Mouse (Mus musculus) heart, postnatal 36 days (tissue): ENCODE results near the gene Fastkd3. TPM values are rescaled to one million over a fixed set of nuclear protein-coding genes. Genes with fewer than 3 reads are reported as not detected.
"Not testable (repeated sequence)": the region's sequence is repeated elsewhere in the genome, so short reads cannot be mapped to it uniquely, and the experiment has no call there.

Source experiments
- DNase-seq, 2 experiments: peaks; one replicate each; pipeline ENCODE4 v3.0.0; 2021 to 2022
- intact Hi-C: fragments of 180-260 bp; cut with DNase I; formaldehyde crosslinking; loops from one replicate; pipeline ENCODE4 v1.15.1; 2025
- total RNA-seq, 2 experiments: library from RNA; stranded (reverse); gene quantifications; 2 replicates each; pipeline ENCODE4 v1.2.3; 2021

Gene Fastkd3
- total RNA-seq = 10 to 100 TPM; 12.8 to 13.9 TPM

DNA sequence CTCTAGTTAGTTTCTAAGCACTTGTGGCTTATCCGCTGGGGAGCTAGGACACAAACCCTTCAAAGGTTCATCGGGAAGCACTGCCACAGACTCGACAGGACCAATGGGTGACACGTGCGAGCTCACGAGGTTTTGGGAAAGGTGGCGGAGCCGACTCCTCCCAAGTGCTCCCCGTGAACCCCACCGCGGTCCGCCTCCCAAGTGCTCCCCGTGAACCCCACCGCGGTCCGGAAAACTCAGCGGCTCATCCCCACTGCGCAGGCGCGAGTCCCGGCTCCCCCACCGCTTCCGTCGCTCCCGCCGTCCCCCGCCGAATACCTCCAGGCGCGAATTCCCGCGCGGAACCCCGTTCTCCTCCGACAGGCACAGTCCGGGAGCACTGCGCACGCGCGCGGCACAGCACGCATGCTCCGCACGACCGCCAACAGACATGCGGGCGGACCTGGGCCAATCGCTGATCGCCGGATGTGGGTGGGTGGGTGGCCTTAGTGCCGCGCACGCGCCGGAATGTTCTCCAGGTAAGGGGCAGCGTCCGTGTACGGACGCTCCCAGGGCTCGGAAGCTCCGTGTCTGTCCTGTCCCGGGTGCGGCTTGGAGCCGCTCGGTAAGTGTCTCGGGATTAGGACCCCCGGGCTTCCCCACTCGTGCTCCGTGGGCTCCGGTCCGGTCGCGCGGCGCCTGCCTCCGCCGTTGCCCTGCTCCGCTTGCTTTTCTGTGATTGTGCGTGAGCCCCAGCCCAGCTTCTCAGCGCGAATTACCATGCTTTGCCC lies at the start of gene Fastkd3, which contains the start of gene Mtrr:
TSS of gene Fastkd3 (plus strand) at position 488 of the 770 bp plus-strand sequence.
TSS of gene Mtrr (minus strand) at position 403 of the 770 bp plus-strand sequence.
- intact Hi-C loops = loop anchor here (5.0 kb wide), 2 partner anchors 1030 to 1230 kb away; partner anchors contain the start of gene Srd5a1
- DNase-seq = peak; percentile 98

DNA sequence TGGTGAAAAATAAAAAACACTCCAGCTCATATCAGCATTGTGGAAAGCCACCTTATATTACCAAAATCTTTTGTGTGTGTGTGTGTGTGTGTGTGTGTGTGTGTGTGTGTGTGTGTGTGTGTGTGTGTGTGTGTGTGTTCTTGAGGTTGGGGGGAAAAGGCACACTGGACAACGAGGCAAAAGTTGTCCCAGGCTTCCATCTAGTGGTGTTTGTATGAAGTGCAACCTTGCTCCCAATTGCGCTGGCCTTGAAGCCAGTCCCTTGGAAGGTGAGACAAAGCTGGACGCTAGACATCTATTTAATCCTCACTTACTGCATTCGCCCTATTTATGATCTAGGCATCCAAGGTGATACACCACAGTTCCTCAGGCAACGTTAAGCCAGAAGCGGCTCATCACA lies 28.6 kb upstream of the Fastkd3 start:
- intact Hi-C loops, DNase-seq: not testable (repeated sequence)

DNA sequence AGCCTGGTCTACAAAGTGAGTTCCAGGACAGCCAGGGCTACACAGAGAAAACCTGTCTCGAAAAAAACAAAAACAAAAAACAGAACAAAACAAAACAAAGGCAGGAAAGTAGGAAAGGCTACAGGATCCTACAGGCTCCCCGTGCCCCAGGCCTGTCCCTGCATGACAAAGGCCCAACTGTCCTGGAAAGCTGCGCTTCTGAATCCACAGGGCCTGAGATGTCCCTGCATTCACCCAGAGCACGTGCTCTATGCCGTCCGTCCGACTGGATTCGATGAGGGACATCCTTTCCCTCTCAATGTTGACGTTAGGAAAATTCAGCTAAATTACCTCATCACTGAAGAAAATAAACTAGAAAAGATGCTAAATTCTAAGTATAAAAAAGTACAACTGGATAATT lies 13.9 kb upstream of the Fastkd3 start:
- DNase-seq = no peak
- intact Hi-C loops = no loop called here

DNA sequence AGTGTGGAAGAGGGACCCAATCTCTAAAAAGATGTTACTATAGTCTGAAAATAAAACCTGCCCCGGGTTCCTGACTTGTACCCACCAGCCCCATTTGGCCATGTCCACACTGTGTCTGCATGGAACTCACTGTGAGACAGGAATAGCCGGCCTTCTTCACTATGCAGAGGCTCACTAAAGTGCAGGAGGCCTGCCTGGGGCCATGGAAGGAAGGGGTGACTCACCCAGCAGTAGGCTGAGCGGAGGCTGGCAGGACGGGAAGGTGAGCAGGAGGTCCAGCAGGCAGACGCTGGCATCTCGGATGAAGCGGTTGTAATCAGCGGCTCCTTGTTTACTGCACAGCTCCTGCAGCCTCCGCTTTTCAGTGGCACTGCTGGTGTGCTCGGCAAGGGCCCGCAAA lies 13.5 kb upstream of the Fastkd3 start:
- intact Hi-C loops = no loop called here
- no peak for DNase-seq

DNA sequence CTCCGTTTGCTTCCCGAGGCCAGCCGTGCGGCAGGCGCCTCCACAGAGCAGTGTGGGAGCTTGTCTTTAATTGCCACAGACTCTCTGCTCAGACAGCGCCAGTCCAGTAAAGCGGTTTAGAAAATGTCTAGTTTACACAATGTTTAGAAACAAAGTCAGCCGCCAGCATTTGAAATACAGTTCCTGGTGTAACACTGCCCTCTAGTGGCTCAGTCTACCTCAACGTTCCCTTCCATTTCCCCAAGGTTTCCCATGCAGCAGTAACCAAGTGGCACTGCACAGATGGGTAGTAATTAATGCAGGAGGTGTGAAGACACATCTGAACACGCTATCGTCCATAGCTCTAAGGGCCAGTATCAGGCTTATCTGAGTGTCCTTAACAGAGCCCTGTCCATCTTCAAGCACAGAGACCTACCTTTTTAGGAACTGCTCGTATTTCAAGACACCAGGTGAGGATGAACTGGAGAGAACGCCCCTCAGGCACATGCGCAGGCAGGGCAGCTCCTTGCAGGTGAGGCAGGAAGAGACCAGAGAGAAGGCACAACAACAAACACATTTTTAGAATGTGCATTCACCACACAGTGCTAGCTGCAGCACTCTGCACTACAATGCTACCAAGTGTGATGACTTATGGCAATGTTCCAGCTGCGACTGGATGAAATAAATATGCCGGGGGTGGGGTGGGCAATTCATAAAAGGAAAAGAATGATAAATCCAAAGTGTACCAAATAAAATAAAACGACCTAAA lies 12.3 kb upstream of the Fastkd3 start:
- intact Hi-C loops = no loop called here
- DNase-seq = peak; percentile 38 to 52

DNA sequence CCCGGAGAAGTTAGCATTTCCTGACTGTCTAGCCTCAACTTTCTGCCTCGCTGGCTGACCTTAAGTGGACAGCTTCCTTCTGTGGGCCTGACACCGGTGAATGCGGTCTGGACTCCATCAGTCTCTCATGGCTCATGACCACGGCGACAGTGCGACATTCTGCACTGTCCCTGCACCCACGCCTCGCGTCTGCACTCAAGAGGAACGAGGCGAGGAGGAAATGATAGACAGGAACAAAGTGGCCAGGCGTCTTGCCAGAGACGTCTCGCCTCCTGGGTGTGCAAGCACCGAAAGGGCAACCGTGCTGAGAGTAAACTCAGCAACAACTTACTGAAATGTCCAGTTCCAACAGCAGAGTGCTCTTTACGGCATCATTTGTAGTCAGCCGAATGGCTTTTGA lies 9.8 kb upstream of the Fastkd3 start:
- intact Hi-C loops = no loop called here
- peak; percentile 25 to 27 for DNase-seq

DNA sequence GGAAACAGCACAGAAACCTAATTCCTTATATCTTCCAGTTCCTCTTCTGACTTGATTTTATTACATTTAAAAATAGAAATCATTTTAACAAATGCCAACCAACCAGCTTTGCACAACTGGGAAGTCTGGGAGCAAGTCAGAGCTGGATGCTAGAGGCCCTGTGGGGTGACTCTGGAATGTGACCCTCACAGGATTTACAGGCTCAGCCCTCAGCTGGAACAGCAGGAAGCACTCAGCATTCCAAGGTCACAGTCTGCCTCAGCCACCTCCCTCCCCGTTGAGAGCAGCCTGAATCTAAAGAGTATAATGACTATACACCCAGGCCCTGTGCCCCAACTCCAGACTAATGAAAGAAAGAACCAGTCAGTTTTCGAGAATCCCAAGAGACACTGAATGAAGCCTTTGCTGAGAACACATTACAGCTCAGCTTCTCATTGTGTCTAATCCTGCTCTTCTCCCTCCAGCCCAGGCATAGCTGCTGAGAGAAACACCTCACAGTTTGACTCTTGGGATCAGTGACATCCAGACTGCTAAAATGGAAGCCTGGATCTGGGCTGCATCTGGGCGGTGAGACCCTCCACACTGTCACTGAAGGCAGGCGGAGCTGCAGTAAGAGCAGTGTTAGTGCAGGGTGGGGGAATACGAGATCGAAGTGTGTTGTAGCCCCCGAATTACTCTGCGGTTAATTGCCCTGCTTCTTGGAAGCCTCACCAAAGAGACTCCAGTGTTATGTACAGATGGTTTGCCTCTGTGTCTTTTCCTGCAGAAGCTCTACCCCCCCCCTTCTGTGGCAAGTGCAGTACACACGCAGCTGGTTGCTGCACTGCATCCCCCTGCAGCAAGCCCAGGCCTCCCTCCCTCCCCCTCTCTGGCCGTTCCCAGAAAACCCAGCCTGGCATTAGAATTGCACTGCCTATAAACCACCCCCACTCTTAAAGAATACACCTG lies 8.8 kb upstream of the Fastkd3 start:
- intact Hi-C loops = no loop called here
- DNase-seq = no peak

DNA sequence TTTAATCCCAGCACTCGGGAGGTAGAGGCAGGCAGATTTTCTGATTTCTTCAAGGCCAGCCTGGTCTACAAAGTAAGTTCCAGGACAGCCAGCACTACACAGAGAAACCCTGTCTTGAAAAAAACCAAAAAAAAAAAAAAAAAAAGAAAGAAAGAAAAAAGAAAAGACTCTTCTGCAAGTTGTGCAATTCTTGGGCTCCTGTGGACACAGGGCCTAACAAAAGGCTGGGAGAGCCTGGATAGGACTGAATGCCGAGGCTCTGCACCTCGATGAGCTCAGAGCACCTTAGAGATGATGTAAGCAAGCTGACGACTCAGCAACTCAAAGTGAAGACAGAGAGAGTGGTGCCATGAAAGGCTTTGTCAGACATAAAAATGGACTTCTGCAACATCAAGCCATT lies 7.6 kb upstream of the Fastkd3 start:
- intact Hi-C loops = no loop called here
- DNase-seq = no peak

DNA sequence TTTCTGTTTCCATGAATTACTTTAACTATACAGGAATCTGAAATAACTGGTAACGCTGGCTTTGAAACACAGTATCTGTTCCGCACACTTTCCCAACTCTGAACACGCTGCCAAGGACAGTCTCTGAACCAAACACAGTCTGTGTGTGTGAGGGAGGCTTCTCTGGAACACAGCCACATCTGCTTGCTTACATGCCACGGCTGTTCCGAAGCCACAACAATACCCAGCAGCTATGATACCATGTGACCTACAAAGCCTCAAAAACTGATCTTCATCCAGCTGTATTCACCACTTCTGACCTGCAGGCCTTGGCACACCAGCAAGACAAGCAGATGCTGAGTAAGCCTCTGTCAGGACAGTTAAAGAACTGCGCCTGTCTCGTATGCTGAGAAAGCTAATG lies 4.1 kb upstream of the Fastkd3 start:
- DNase-seq = no peak
- intact Hi-C loops = no loop called here

DNA sequence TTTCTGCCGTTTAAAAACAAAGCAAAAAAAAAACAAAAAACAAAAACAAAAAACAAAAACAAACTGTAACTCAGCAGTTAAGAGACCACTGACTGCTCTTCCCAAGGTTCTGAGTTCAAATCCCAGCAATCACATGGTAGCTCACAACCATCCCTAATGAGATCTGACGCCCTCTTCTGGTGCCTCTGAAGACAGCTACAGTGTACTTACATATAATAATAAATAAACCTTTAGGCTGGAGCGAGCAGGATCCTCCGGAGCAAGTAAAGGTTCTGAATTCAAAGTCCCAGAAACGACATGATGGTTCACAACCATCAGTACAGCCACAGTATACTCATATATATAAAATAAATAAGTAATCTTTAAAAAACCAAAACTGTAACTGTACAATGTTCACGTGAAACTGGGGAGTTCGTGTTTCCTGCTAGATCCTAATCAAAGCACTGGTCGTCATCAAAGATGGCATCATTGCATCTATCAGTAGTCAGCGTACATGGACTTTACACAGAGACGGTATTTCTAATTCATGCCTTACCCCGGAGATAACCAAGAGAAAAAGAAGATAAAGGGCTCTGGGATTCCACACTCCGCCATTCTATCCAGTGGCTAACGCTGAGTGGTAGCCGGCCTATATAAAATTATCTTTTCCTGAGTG lies 821 bp upstream of the Fastkd3 start:
- intact Hi-C loops = loop anchor here (5.0 kb wide), 2 partner anchors 1031 to 1231 kb away; partner anchors contain the start of gene Srd5a1
- no peak for DNase-seq

DNA sequence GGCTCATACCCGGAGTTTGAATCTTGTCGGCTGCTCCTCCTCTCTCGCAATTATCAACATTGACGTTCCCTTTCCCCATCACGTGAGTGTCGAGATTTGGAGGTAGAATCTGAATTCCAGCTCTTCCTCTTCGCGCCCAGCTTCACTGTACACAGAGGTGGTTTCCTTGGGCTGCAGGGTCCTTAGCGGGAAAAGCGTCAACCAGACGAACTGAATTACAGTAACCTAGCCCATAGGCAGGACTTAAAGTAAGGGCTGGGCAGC lies 415 bp downstream of the Fastkd3 start:
- intact Hi-C loops = loop anchor here (5.0 kb wide), 2 partner anchors 1030 to 1230 kb away; partner anchors contain the start of gene Srd5a1
- DNase-seq = no peak

DNA sequence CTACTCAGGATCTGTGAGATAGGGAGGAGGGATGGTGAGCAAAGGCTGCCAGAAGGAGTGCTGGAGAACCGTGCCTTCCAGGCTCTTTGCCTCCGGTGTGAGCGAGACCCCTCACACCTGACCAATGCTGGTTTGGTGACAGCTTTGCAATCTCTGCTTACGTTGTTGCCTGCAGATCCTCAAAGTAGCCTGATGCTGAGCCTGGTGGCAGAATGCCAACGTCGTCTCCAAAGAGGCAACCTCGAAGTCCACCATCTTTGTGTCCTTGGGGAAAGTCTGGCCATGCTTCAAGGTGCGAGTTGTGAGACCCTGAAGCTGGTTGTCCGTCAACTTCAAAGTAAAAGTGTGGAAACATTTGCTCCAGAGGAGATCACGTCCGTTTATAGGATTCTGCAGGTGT lies 1.9 kb downstream of the Fastkd3 start:
- intact Hi-C loops = loop anchor here (5.0 kb wide), 2 partner anchors 1028 to 1228 kb away; partner anchors contain the start of gene Srd5a1
- no peak for DNase-seq

DNA sequence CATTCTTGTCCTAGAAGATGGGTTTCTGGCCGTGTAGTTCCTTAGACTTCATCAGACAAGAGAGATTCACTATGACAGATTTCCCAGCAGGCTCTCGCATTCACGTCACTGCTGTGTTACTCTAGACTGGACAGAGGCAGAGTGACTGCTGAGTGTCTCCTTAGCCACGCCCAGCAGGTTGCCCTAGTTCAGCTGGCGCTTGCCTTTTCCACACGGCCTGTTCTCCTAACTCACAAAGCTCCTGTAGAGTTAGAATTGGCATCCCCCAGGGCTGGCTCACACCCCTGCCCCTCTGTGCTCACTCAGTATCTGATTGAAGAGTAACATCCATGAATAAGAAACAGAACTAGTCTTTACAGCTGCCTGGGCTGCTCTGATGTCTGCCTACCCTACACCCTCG lies 3.4 kb downstream of the Fastkd3 start:
- intact Hi-C loops = no loop called here
- no peak for DNase-seq

DNA sequence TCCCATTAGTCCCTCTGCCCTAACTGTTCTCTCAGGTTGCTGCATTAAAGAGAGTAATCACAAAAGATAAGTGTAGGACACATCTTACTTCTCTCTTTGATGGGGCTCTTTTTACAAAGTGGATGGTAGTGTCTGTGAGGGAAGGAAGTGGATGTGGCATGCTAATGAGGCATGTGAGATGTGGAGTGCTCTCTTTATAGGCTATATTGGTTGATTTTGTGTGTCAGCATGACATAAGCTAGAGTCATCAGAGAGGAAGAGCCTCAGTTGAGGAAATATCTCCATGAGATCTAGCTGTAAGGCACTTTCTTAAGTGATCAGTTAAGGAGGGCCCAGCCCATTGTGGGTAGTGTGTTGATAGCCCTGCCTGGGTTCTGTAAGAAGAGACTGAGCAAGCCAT lies 6.3 kb downstream of the Fastkd3 start:
- intact Hi-C loops = no loop called here
- DNase-seq = no peak

DNA sequence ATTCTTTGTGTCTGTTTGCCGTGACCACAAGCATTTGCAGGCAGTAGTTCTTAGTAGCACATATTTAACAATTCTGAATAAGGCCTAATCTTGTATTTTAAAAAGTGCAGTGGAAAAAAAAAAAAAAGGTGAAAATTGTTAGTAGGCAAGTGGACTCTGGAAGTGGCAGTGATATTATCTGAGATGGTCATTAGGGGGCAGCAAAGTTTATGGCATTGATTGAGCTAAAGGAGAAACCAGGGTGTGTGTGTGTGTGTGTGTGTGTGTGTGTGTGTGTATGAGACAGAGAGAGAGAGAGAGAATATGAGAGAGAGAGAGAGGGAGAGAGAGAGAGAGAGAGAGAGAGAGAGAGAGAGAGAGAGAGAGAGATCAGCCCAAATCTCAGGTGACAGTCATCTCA lies 11.8 kb downstream of the Fastkd3 start:
- intact Hi-C loops = loop anchor here (10.0 kb wide), 1 partner anchor 401 kb away; the partner anchor contains the start of gene Adcy2
- DNase-seq = no peak

DNA sequence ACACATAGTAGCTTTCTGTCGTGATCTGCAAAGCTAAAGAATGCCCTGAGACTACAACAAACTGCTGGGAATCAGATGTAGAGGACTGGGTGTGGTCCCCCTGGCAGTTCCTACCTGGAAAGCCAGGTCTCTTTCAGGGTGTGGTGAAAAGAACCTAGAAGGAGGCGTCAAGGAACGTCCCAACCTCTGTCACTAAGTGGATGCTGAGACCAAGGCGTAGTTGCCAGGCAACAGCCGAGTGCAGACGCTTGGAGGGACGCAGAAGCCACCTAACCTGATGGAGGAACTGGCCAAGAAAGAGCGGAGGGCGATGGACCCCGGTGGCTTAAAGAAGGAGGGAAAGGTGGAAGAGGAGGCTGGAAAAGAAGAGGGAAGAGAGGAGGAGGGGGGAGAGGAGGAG lies 15.2 kb downstream of the Fastkd3 start, which contains the start of gene 1700001L19Rik:
TSS of gene 1700001L19Rik (plus strand) at position 223 of the 400 bp plus-strand sequence.
- no peak for DNase-seq
- intact Hi-C loops = loop anchor here (10.0 kb wide), 1 partner anchor 398 kb away; the partner anchor contains the start of gene Adcy2

DNA sequence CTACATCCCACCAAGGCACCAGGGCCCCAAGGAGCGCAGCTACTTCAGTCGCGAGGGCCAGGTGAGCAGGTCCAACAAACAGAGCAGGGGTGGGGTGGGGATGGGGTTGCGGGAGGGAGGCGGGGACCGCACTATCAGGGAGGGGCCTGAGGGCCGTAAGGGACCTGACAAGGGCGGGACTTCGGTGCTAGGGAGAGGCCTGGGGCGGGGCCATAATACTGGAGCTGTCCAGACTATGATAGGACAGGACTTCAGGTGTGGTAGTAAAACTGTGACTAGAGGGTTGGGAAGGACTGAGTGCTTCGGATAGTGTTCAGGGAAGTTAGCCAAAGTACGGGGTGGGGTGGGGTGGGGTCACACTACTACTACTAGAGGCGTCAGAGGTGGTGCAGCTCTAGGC lies 15.6 kb downstream of the Fastkd3 start:
- intact Hi-C loops = loop anchor here (10.0 kb wide), 1 partner anchor 397 kb away; the partner anchor contains the start of gene Adcy2
- no peak for DNase-seq

DNA sequence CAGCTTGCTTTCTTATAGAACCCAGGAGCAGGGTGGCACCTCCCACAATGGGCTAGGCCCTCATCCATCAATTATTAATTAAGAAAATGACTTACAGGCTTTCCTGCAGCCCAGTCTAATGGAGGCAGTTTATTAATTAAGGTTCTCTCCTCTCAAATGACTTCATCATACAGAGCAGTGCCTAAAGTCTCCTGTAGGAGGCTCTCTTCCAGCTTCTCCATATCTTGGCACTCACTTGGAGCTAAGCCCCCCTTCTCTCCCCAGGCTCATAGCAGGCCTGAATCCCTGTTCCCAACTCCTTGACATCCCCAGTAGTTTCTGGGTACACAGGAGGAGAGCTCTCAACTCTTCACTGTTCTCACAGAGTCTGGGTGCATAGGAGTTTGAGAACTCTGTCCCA lies 16.9 kb downstream of the Fastkd3 start:
- intact Hi-C loops = loop anchor here (10.0 kb wide), 1 partner anchor 396 kb away; the partner anchor contains the start of gene Adcy2
- DNase-seq = no peak

DNA sequence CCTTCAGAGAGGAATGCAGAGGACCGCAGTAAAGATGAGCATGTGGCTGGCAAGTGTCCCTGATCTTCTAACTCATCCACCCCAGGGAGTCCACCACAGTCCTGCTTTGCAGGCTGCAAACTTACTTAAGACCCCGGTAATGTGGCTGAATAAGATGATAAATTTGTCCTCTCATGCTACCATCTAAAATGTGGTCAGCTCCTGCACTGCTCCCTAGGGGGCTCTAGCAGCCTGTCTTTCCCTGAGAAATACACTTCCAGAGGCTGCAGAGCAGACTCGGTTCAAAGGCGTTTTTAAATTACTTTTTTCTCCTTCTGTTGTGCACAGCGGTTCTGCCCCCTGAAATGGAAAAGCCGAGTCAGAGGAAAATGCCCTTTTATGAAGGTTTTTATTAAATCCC lies 19.1 kb downstream of the Fastkd3 start:
- intact Hi-C loops = loop anchor here (5.0 to 10.0 kb wide), 2 partner anchors 484 to 861 kb away; no protein-coding TSS in a partner anchor

DNA sequence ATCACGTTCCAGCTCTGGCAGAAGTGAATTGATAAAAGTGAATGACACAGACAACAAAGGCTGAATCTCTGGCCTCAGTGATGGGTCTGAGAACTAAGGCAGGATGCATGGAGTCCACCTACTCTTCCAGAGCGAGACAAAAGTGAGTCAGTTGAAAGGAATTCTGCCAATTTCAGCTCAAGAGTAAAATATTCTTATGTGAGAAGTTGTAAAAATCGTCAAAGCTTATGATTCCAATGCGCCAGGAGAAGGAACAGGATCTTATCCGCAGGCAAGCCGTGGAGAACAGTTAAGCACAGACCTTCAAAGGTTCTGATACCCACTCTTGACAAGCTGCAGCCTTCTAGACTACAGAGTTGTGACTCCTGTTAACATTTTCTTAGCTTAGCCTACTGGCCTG lies 21.1 kb downstream of the Fastkd3 start:
- no peak for DNase-seq
- intact Hi-C loops = loop anchor here (5.0 to 10.0 kb wide), 2 partner anchors 482 to 859 kb away; no protein-coding TSS in a partner anchor

More for the DNA sequence above, 19.1 kb downstream of the Fastkd3 start:
- DNase-seq = no peak
